Mouse (Mus musculus): ENCODE measurements around the gene Vps35l. TPM values are rescaled to one million over a fixed set of nuclear protein-coding genes. Genes with fewer than 3 reads are reported as not detected.

The Vps35l gene
- polyA plus RNA-seq, 1 experiment from 2014 or later = 68.3 TPM

DNA sequence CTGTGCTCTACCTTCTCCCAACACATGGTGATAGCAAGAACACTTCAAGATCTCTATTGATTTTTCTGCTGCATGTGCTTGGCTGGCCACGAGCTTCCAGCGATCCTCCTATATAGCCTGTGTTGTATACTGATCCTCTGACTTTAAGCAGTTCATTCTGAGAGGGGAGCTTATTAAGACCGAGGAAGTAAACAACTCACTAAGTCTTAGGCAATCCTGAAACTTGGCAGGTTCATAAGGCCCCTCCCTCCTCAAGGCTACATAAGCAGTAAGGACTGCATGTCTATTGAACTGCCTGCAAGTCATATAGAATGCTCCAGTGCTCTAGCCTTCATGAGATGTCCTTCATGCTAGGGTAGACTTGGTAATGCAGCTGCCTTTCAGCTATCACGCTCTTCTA is 106.3 kb downstream of the Vps35l start:
- peaks cover 84% of the 10 kb centered on the region for H3K36me3 ChIP-seq (ENCODE audit: control insufficient read depth, insufficient read depth, low read length)
- no peak overlapping the region for H3K27ac ChIP-seq (ENCODE audit: low read length)
- WGBS = 91% methylated on average over 4 of the region's 4 CpGs
- H3K9ac ChIP-seq (replicated peaks; ENCODE audit: low read depth, low read length) = no peak overlapping the region
- H3K9me3 ChIP-seq (ENCODE audit: control insufficient read depth, low read depth, low read length) = no peaks in the 10 kb centered on the region
- no peak overlapping the region for H3K4me3 ChIP-seq (ENCODE audit: low read depth, low read length)
- H3K4me2 ChIP-seq (replicated peaks; ENCODE audit: low read depth, low read length) = no peak overlapping the region
- H3K4me1 ChIP-seq (ENCODE audit: control insufficient read depth, insufficient read depth, low read length) = peaks cover 4% of the 10 kb centered on the region; the same call in 1 of the 2 replicates
- no peak for ATAC-seq (ENCODE audit: insufficient number of reproducible peaks, insufficient read depth, low FRiP score, low read depth)
- no peaks in the 10 kb centered on the region for H3K27me3 ChIP-seq (ENCODE audit: control insufficient read depth, insufficient read depth, low read length)

DNA sequence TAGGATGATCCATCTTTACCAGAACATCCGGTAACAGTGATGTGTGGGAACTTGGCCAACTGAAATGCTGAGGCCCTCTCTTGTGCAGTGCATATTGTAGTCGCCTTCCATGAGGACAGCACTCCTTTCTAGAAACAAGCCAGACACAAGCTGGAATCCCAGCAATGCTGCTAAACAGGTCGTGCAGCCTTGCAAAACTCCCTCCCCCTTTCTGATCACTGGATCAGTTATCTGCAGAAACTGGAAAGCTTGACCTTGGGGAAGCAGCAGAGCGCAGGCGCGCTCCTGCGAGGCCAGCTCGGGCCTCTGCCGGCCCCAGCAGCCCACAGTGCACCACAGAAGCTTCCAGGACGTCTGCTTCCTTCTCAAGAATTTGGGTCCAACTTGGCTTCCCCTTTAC is 108.8 kb downstream of the Vps35l start:
- no peak overlapping the region for H3K4me3 ChIP-seq (ENCODE audit: low read depth, low read length)
- peaks cover 4% of the 10 kb centered on the region; the same call in 1 of the 2 replicates for H3K4me1 ChIP-seq (ENCODE audit: control insufficient read depth, insufficient read depth, low read length)
- no peaks in the 10 kb centered on the region for H3K9me3 ChIP-seq (ENCODE audit: control insufficient read depth, low read depth, low read length)
- peak overlapping the region; percentile 63; the same call in 1 of the 2 replicates for H3K27ac ChIP-seq (ENCODE audit: low read length)
- H3K9ac ChIP-seq (replicated peaks; ENCODE audit: low read depth, low read length) = no peak overlapping the region
- H3K36me3 ChIP-seq (ENCODE audit: control insufficient read depth, insufficient read depth, low read length) = peaks cover 83% of the 10 kb centered on the region
- no peaks in the 10 kb centered on the region for H3K27me3 ChIP-seq (ENCODE audit: control insufficient read depth, insufficient read depth, low read length)
- ATAC-seq (ENCODE audit: insufficient number of reproducible peaks, insufficient read depth, low FRiP score, low read depth) = peak; percentile 75
- H3K4me2 ChIP-seq (replicated peaks; ENCODE audit: low read depth, low read length) = no peak overlapping the region
- WGBS = 56% methylated on average over 10 of the region's 10 CpGs

DNA sequence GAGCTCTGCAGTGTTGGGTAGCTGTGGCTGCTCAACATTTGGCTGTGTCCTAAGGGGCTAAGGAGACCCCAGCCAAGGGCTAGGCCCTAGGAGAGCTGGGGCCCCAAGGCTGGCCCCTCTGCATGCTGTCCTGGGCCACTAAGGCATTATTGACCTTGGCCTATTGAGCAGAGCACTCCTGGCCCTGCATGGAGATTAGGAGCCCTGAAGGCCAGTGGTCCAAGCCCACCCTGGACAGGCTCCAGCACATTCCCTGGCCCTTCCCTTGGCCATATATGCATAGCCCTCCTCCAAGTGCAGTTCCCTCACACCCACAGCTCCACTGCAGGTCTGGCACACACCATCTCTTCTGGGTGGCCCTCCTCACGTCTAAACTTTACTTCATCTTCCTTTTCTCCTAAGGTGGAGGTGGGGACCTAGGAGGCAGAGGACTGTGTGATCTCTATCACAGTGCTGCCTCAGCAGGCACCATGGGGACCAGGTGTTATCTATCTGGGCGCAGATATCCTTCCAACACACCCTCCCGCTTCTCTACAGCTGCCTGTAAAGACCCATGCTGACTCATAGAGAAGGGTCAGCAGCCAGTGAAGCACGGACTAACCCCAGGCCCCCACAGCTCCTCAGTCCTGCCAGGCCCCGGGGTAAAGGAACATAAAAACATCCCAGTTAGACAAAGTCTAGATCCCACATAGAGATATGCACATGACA is 109.7 kb downstream of the Vps35l start:
- peak overlapping the region; percentile 63; the same call in 1 of the 2 replicates for H3K27ac ChIP-seq (ENCODE audit: low read length)
- H3K4me2 ChIP-seq (replicated peaks; ENCODE audit: low read depth, low read length) = no peak overlapping the region
- H3K9me3 ChIP-seq (ENCODE audit: control insufficient read depth, low read depth, low read length) = no peaks in the 10 kb centered on the region
- ATAC-seq (ENCODE audit: insufficient number of reproducible peaks, insufficient read depth, low FRiP score, low read depth) = peak; percentile 38; the same call in 1 of the 2 replicates
- peaks cover 74% of the 10 kb centered on the region for H3K36me3 ChIP-seq (ENCODE audit: control insufficient read depth, insufficient read depth, low read length)
- no peak overlapping the region for H3K4me3 ChIP-seq (ENCODE audit: low read depth, low read length)
- H3K27me3 ChIP-seq (ENCODE audit: control insufficient read depth, insufficient read depth, low read length) = no peaks in the 10 kb centered on the region
- peaks cover 12% of the 10 kb centered on the region; the same call in 1 of the 2 replicates for H3K4me1 ChIP-seq (ENCODE audit: control insufficient read depth, insufficient read depth, low read length)
- no peak overlapping the region for H3K9ac ChIP-seq (replicated peaks; ENCODE audit: low read depth, low read length)
- 78% methylated on average over 5 of the region's 5 CpGs for WGBS

DNA sequence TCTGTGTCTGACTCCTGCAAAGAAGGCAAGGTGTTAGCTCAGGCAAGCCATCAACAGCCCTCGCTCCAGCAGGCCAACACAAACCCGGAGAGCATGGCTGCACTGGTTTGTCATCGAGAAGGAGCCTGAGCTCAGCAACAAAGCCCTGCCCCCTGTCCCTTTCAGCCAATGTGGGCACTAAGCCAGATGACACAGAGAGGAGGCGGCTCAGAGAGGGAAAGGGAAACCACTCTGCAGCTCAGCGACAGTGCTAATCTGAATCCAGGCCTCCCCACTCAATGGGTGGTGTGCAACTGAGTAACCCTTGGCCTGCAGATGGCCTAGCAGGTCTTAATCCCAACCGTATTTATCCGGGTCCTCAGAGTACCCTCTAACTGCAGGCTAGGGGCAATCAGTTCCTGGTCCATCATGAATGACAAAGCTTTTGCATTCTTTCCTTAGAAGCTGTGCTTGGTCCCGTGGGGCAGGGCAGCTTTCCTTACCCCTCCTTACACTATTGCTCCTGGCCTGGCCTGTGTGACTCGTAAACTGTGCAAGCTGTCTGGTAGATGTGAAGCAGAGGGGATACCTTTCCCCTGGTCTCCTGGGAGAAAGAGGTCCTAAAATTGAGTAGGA is 110.8 kb downstream of the Vps35l start:
- H3K4me1 ChIP-seq (ENCODE audit: control insufficient read depth, insufficient read depth, low read length) = peaks cover 12% of the 10 kb centered on the region; the same call in 1 of the 2 replicates
- no peaks in the 10 kb centered on the region for H3K27me3 ChIP-seq (ENCODE audit: control insufficient read depth, insufficient read depth, low read length)
- peaks cover 63% of the 10 kb centered on the region for H3K36me3 ChIP-seq (ENCODE audit: control insufficient read depth, insufficient read depth, low read length)
- no peak overlapping the region for H3K4me3 ChIP-seq (ENCODE audit: low read depth, low read length)
- no peak overlapping the region for H3K4me2 ChIP-seq (replicated peaks; ENCODE audit: low read depth, low read length)
- 71% methylated on average over 9 of the region's 9 CpGs for WGBS
- no peak for ATAC-seq (ENCODE audit: insufficient number of reproducible peaks, insufficient read depth, low FRiP score, low read depth)
- H3K9ac ChIP-seq (replicated peaks; ENCODE audit: low read depth, low read length) = no peak overlapping the region
- H3K9me3 ChIP-seq (ENCODE audit: control insufficient read depth, low read depth, low read length) = no peaks in the 10 kb centered on the region
- no peak overlapping the region for H3K27ac ChIP-seq (ENCODE audit: low read length)

DNA sequence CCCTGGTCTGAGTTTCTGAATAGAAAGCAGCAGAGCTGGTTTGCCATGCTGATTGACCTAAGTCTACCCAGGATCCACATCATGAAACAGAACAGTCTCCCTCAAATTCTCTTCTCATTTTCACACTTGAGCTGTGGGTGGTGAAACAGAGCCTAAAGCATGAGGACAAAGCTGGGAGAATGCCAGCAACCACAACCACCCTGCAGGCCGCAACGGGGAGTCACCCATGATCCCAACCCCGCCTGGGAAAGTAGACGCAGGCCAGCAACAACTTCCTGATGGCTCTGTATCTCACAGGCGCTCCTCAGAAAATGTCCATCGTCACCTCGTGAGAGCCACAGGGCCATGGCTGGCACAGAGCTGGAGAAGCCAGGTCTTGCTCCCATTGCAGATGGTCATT is 111.5 kb downstream of the Vps35l start:
- 94% methylated on average over 7 of the region's 7 CpGs for WGBS
- H3K9me3 ChIP-seq (ENCODE audit: control insufficient read depth, low read depth, low read length) = no peaks in the 10 kb centered on the region
- H3K27ac ChIP-seq (ENCODE audit: low read length) = no peak overlapping the region
- H3K4me1 ChIP-seq (ENCODE audit: control insufficient read depth, insufficient read depth, low read length) = peaks cover 12% of the 10 kb centered on the region; the same call in 1 of the 2 replicates
- H3K4me3 ChIP-seq (ENCODE audit: low read depth, low read length) = no peak overlapping the region
- ATAC-seq (ENCODE audit: insufficient number of reproducible peaks, insufficient read depth, low FRiP score, low read depth) = no peak
- H3K27me3 ChIP-seq (ENCODE audit: control insufficient read depth, insufficient read depth, low read length) = no peaks in the 10 kb centered on the region
- peaks cover 55% of the 10 kb centered on the region for H3K36me3 ChIP-seq (ENCODE audit: control insufficient read depth, insufficient read depth, low read length)
- no peak overlapping the region for H3K4me2 ChIP-seq (replicated peaks; ENCODE audit: low read depth, low read length)
- H3K9ac ChIP-seq (replicated peaks; ENCODE audit: low read depth, low read length) = no peak overlapping the region

DNA sequence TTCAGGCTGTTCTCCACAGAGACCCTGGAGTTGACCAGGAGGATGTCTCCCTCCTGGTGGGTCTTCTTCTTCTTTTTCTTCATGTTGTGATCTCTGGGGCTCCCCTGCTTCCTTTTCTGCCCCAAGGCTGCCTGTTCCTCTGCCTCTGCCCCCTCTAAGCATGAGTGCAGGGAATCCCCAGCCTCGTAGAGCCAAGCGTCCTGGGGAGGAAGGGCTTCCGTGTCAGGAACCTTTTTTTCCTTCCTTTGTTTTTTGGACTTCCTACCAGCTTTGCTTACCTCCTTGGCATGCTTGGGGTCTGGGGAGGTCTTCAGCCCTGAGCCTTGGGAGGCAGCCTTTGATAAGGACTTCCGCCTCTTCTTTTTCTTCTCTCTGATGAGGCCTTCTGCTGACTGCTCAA is 112.6 kb downstream of the Vps35l start:
- WGBS = 86% methylated on average over 4 of the region's 4 CpGs

DNA sequence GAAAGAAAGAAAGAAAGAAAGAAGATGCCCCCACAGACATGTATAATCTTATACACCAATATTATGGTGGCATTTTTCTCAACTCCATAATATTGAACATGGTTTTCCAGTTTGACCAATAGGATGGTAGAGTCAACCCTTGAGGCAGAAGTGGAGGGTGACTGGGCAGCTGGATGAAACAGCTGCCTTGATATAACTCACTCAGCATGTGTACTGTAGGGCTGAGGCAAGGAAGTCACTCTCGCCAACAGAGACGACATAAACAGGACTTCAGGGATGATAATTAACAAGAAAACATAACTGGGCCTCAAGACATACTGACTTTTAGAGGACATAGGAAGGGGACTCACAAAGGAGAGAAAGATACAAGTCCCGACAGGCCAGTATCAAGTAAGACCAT is 114.6 kb downstream of the Vps35l start:
- Histone ChIP-seq H3K4me1 (ENCODE audit: control insufficient read depth, insufficient read depth, low read length) (peaks cover 8% of the 10 kb centered on the region; the same call in 1 of the 2 replicates), H3K4me3 (ENCODE audit: low read depth, low read length) (peak overlapping the region; percentile 82), H3K27ac (ENCODE audit: low read length) (no peak overlapping the region), H3K4me2 (replicated peaks; ENCODE audit: low read depth, low read length) (peak overlapping the region; percentile 48), H3K27me3 (ENCODE audit: control insufficient read depth, insufficient read depth, low read length) (no peaks in the 10 kb centered on the region), H3K9me3 (ENCODE audit: control insufficient read depth, low read depth, low read length) (no peaks in the 10 kb centered on the region), H3K9ac (replicated peaks; ENCODE audit: low read depth, low read length) (no peak overlapping the region), H3K36me3 (ENCODE audit: control insufficient read depth, insufficient read depth, low read length) (peaks cover 26% of the 10 kb centered on the region)
- ATAC-seq (ENCODE audit: insufficient number of reproducible peaks, insufficient read depth, low FRiP score, low read depth) = no peak
- WGBS = 13% methylated on average over 3 of the region's 3 CpGs

More for the DNA sequence above, 112.6 kb downstream of the Vps35l start:
- Histone ChIP-seq H3K27me3 (ENCODE audit: control insufficient read depth, insufficient read depth, low read length) (no peaks in the 10 kb centered on the region), H3K9ac (replicated peaks; ENCODE audit: low read depth, low read length) (no peak overlapping the region), H3K4me2 (replicated peaks; ENCODE audit: low read depth, low read length) (no peak overlapping the region), H3K4me3 (ENCODE audit: low read depth, low read length) (no peak overlapping the region), H3K36me3 (ENCODE audit: control insufficient read depth, insufficient read depth, low read length) (peaks cover 46% of the 10 kb centered on the region), H3K27ac (ENCODE audit: low read length) (no peak overlapping the region), H3K4me1 (ENCODE audit: control insufficient read depth, insufficient read depth, low read length) (peaks cover 12% of the 10 kb centered on the region; the same call in 1 of the 2 replicates), H3K9me3 (ENCODE audit: control insufficient read depth, low read depth, low read length) (no peaks in the 10 kb centered on the region)
- no peak for ATAC-seq (ENCODE audit: insufficient number of reproducible peaks, insufficient read depth, low FRiP score, low read depth)

DNA sequence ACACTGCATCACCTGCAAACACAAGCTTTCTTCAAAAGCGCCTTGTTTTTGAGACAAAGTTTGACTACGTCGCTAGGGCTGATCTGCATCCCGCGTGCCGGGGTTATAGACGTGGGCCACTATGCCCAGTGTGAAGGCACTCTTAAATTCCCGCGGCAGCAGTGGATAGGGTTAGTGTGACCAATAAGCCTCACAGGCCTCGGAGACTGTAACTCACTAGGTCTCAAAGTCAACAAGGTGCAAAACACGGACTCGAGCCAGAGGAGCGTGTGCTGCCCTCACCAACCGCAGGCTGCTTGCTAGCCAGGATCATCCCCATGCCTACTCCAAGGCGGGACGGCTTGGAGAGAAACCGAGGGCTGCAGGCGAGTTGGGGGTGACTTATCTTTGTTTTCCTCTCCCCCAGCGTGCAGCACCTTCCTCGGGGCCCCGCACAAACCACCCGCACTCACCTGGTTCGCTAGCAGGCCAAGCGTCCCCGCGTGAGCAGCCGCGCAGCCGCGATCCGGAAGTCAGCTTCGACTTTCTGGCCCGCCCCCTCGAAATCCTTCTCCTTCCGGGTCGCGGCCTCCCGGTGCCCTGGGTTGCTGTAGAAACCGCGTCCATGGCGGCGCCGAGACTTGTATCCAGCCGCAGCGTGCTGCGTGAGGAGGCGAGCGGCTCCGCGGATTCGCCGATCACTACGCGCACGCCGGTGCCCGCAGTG is 115.3 kb downstream of the Vps35l start, which contains the start of gene Iqck:
Gene Iqck (plus strand): TSS at position 582 of the 706 bp plus-strand sequence.
- Histone ChIP-seq H3K27me3 (ENCODE audit: control insufficient read depth, insufficient read depth, low read length) (no peaks in the 10 kb centered on the region), H3K9ac (replicated peaks; ENCODE audit: low read depth, low read length) (peak within 1 kb of the TSS; percentile 60), H3K4me3 (ENCODE audit: low read depth, low read length) (peak within 1 kb of the TSS; percentile 82), H3K27ac (ENCODE audit: low read length) (peak within 1 kb of the TSS; percentile 55; the same call in 1 of the 2 replicates), H3K9me3 (ENCODE audit: control insufficient read depth, low read depth, low read length) (no peaks in the 10 kb centered on the region), H3K4me1 (ENCODE audit: control insufficient read depth, insufficient read depth, low read length) (peaks cover 8% of the 10 kb centered on the region; the same call in 1 of the 2 replicates), H3K4me2 (replicated peaks; ENCODE audit: low read depth, low read length) (peak within 1 kb of the TSS; percentile 48), H3K36me3 (ENCODE audit: control insufficient read depth, insufficient read depth, low read length) (peaks cover 20% of the 10 kb centered on the region)
- under 1% methylated on average over 57 of the region's 57 CpGs for WGBS
- peak; percentile 94 for ATAC-seq (ENCODE audit: insufficient number of reproducible peaks, insufficient read depth, low FRiP score, low read depth)
